Mouse (Mus musculus) cortical plate, adult 2 months (tissue): ENCODE measurements around the gene Fam131c.

Experiments
- CTCF ChIP-seq: fragments of 200-500 bp; IDR thresholded peaks from 2 replicates; pipeline ENCODE4 v1.5.1; 2011; ENCODE audit warnings: mild to moderate bottlenecking, control low read depth, low read length; ENCODE audit not compliant: insufficient read depth; ENCODE audit errors: extremely low read depth
- POLR2A ChIP-seq: fragments of 200-500 bp; IDR thresholded peaks from 2 replicates; pipeline ENCODE4 v1.6.1; 2011; ENCODE audit warnings: mild to moderate bottlenecking, low read length, control low read depth; ENCODE audit not compliant: insufficient read depth; ENCODE audit errors: extremely low read depth

GRCm38 (mm10) chr4:141351972-141352371 lies 16.0 kb upstream of the Fam131c start:
- no peak for TF ChIP-seq CTCF
- no peak for TF ChIP-seq POLR2A
